Mouse (Mus musculus) neural tube, embryonic 11.5 days (tissue): ENCODE results near the gene Ugt1a10. TPM values are rescaled to one million over a fixed set of nuclear protein-coding genes. Genes with fewer than 3 reads are reported as not detected.
A peak's percentile ranks its signal among the peaks of the same experiment; 100 is the strongest.

Source experiments
- ATAC-seq: fragments of 200-750 bp; cut with Nextera tagmentation; 2 replicates; pipeline ENCODE4 v1.8.0; 2017; ENCODE audit warnings: moderate number of reproducible peaks, mild to moderate bottlenecking, moderate TSS enrichment, moderate library complexity; ENCODE audit not compliant: insufficient read depth, low FRiP score, low TSS enrichment
- DNase-seq: peaks from one replicate; pipeline ENCODE4 v3.0.0-alpha.2; 2015; ENCODE audit warnings: low spot score
- H3K27ac ChIP-seq: fragments of 300-500 bp; sonication (generic); 2 replicates; pipeline ENCODE4 v1.5.1; 2014; ENCODE audit warnings: low read depth, mild to moderate bottlenecking, low read length
- H3K27me3 ChIP-seq: fragments of 300-500 bp; sonication (generic); 2 replicates; pipeline ENCODE4 v1.6.1; 2014; ENCODE audit warnings: mild to moderate bottlenecking, low read length, mixed read lengths; ENCODE audit not compliant: control insufficient read depth, insufficient read depth
- H3K36me3 ChIP-seq: fragments of 300-500 bp; sonication (generic); 2 replicates; pipeline ENCODE4 v1.6.1; 2014; ENCODE audit warnings: mild to moderate bottlenecking, low read length, moderate library complexity, mixed read lengths; ENCODE audit not compliant: control insufficient read depth, insufficient read depth
- H3K4me1 ChIP-seq: fragments of 300-500 bp; sonication (generic); 2 replicates; pipeline ENCODE4 v1.6.1; 2014; ENCODE audit warnings: low read length, mixed read lengths; ENCODE audit not compliant: control insufficient read depth, insufficient read depth
- H3K4me2 ChIP-seq: fragments of 300-500 bp; sonication (generic); 2 replicates; pipeline ENCODE4 v1.6.1; 2014; ENCODE audit warnings: low read depth, mild to moderate bottlenecking, moderate library complexity
- H3K4me3 ChIP-seq: fragments of 300-500 bp; sonication (generic); 2 replicates; pipeline ENCODE4 v1.5.1; 2014; ENCODE audit warnings: low read depth, low read length
- H3K9ac ChIP-seq: fragments of 300-500 bp; sonication (generic); 2 replicates; pipeline ENCODE4 v1.6.1; 2014; ENCODE audit warnings: mild to moderate bottlenecking, low read length
- H3K9me3 ChIP-seq: fragments of 300-500 bp; sonication (generic); 2 replicates; pipeline ENCODE4 v1.6.1; 2016; ENCODE audit warnings: low read length; ENCODE audit not compliant: control insufficient read depth
- WGBS: fragments of 180-500 bp; shearing (Covaris S2); extraction: QIAGEN DNeasy Blood & Tissue Kit; methylation state at CpG from one replicate; pipeline ENCODE4 v1.1.7; 2014; 5-methylcytosine and 5-hydroxymethylcytosine counted together
- polyA plus RNA-seq: library from polyadenylated mRNA; unstranded; fragments of >200 nt; fragmentation: Nextera tagmentation; extraction: Ambion mirVana; gene quantifications from 2 replicates; pipeline ENCODE4 v1.2.1, GENCODE M21; 2014

Ugt1a10 gene
- polyA plus RNA-seq, 1 experiment from 2014 or later: not detected

DNA sequence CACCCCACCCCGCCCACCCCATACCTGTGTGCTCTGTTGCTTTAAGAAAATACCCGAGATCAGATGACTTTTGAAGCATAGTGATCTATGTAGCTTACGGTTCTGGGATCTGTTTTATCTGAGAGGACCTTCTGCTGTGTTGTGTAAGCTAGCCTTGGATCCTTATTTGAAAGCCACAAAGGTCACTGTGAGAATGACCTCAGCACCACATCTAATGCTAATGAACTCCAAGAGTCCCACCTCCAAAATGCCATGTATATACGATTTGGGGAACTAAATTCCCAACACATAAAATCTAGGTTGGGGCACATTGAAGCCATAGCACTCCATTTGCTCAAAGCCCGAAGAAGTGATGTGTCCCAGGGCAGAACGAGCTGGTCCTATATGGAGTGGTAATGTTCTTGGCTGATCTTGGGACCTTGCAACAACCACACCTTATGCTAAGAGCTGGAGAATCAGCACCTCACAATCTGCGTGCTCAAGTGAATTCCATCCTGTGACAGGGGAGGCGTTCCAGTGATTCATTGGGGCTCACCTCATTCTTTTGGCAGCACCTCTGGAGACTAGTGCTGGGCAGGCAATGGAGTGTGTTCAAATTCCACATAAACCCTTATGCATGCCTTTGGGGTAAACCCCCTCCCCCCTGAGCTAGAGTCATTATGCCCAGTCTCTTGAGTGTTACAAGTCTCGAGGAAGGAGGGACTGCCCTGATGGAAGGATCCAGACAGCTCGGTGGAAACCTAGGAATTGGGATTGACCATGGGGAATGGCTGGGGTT, 201.9 kb downstream of the Ugt1a10 start:
- Histone ChIP-seq H3K36me3 (peaks cover 14% of the 10 kb centered on the region), H3K27me3 (no peaks in the 10 kb centered on the region), H3K9ac (no peak overlapping the region), H3K9me3 (peaks cover 89% of the 10 kb centered on the region), H3K4me3 (no peak overlapping the region), H3K4me2 (no peak overlapping the region), H3K27ac (no peak overlapping the region), H3K4me1 (no peaks in the 10 kb centered on the region)
- ATAC-seq (no peak), DNase-seq (no peak)
- 78% methylated on average over 10 of the region's 10 CpGs for WGBS

DNA sequence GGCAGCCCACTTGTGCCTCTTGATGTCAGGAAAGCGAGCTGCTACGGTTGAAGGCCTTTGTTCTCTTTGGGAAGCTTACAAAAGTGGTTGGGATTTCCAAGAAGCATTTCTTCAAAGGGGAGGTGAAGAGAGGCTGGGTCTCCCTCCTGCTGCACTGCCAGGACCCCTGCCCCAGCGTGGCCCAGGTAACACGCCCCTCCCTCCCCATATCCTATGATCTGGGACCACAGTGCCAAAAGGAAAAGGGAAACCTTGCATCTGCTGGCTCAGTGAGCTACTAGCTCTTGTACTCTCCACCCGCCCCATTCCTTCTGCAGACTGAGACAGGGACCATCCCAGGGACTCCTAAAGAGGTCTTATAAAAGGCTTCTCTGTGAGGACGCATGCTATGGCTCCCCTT, 202.5 kb downstream of the Ugt1a10 start:
- Histone ChIP-seq H3K4me1 (no peaks in the 10 kb centered on the region), H3K4me3 (no peak overlapping the region), H3K27me3 (no peaks in the 10 kb centered on the region), H3K9me3 (peaks cover 83% of the 10 kb centered on the region), H3K27ac (no peak overlapping the region), H3K36me3 (peaks cover 20% of the 10 kb centered on the region), H3K4me2 (no peak overlapping the region), H3K9ac (no peak overlapping the region)
- ATAC-seq (no peak), DNase-seq (no peak)
- WGBS: 77% methylated on average over 6 of the region's 6 CpGs

DNA sequence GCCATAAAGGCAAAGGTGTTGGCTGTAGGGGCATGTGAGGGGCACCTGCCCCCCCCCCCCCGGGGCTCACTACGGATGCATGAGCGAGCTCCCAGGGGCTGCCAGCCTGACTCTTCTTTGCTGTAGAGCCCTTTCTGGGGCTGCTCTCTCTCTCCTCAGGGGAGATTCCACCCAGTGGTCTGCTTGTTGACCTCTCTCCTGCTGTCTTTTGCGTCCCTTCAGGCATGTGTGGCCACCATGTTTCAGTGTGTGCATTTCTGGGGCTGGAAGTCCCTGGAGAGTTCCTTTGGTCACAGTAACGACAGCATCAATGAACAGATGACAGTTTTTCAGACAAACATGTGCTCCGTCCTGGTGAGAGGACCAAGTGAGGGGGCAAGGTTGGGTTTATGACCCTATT, 203.2 kb downstream of the Ugt1a10 start:
- no peak for ATAC-seq
- WGBS: 66% methylated on average over 6 of the region's 6 CpGs
- H3K4me2 ChIP-seq: no peak overlapping the region
- H3K27me3 ChIP-seq: no peaks in the 10 kb centered on the region
- no peak overlapping the region for H3K4me3 ChIP-seq
- H3K9me3 ChIP-seq: peaks cover 78% of the 10 kb centered on the region
- peaks cover 27% of the 10 kb centered on the region for H3K36me3 ChIP-seq
- H3K9ac ChIP-seq: no peak overlapping the region
- no peak for DNase-seq
- H3K4me1 ChIP-seq: no peaks in the 10 kb centered on the region
- no peak overlapping the region for H3K27ac ChIP-seq

DNA sequence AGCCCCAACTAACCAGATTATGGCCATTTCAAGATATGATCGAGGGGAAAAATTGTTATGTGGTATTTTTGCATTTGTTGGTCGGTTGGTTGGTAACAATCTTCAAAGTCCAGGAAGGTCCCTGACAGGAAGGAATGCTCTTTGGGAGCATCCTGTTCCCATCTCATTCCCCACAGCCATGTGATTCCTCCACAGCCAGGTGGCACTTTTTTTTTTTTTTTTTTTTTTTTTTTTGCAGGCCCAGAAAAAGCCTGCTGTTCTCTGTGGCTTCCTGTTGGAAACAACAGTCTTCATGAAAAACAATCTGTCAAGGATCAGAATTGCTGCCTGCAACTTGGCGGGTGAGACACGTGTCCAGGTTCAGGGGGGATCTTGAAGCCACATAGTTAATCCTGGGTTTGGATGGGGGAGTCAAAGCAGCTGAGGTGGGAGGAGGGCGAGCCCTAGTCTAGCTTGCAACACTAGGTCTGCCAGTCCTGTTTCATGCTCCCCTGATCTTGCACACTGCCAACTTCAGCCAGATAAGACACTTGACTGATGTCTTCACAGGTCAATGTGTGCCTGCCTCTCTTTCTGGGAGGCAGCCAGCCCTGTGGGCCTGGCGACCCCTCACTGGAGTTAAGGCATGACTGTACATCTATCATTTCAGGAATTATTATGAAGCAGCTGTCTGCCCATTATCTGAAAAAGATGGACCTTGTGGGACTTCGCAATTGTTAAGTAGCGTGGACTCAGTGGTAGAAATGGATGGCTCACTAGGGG, 203.9 kb downstream of the Ugt1a10 start:
- Histone ChIP-seq H3K4me2 (no peak overlapping the region), H3K36me3 (peaks cover 34% of the 10 kb centered on the region), H3K9ac (no peak overlapping the region), H3K4me1 (no peaks in the 10 kb centered on the region), H3K27ac (0 out of 2 replicates have a peak overlapping the region, but pooled peaks have one; percentile 0), H3K27me3 (no peaks in the 10 kb centered on the region), H3K4me3 (no peak overlapping the region), H3K9me3 (peaks cover 78% of the 10 kb centered on the region)
- 77% methylated on average over 8 of the region's 8 CpGs for WGBS
- ATAC-seq (peak; percentile 2), DNase-seq (no peak)

DNA sequence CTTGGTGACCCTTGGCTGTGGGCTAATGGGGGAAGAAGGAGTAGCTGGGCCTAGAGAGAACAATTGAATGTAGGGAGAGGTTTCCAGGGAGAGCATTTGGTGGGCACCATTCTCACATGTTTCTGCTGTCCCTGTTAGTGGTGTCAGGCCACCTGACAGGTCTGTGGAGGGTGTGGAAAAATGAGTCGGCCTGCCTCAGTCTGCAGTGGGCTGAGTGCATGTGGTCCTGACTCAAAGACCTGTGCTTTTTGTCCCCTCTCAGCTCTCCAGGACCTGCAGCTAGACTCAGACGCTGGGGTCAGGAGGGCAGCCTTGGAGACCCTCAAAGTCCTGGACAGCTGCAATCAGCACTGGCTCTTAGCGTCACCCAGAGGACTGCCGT, 204.4 kb downstream of the Ugt1a10 start:
- WGBS: 76% methylated on average over 4 of the region's 4 CpGs
- ATAC-seq (peak; percentile 3; the same call in 1 of the 2 replicates), DNase-seq (peak; percentile 63)
- Histone ChIP-seq H3K27ac (0 out of 2 replicates have a peak overlapping the region, but pooled peaks have one; percentile 0), H3K4me1 (no peaks in the 10 kb centered on the region), H3K4me2 (no peak overlapping the region), H3K9ac (no peak overlapping the region), H3K36me3 (peaks cover 40% of the 10 kb centered on the region), H3K27me3 (no peaks in the 10 kb centered on the region), H3K9me3 (peaks cover 76% of the 10 kb centered on the region), H3K4me3 (no peak overlapping the region)

DNA sequence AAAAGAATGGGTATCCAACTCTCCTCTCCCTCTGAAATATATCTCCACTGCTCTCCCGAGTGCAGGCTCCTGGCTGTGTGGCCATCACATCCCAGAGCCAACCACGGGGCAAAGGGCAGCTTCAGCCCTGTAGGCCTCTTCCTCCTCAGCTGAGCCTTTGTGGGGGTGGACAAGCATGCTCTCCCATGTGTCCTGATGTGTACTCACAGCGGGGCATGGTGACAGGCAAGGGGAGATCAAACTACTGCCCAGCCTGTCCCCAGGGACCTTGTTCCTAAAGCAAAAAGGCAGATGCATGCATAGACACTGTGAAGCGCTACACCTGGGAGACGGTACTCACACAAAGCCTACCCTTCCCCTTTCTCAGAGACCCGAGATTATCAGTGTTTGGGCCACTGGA, 204.9 kb downstream of the Ugt1a10 start:
- DNase-seq: no peak
- Histone ChIP-seq H3K4me3 (no peak overlapping the region), H3K27me3 (no peaks in the 10 kb centered on the region), H3K9ac (no peak overlapping the region), H3K27ac (no peak overlapping the region), H3K4me2 (no peak overlapping the region), H3K36me3 (peaks cover 45% of the 10 kb centered on the region), H3K9me3 (peaks cover 76% of the 10 kb centered on the region), H3K4me1 (no peaks in the 10 kb centered on the region)
- WGBS: 81% methylated on average over 6 of the region's 6 CpGs
- peak; percentile 5 for ATAC-seq

DNA sequence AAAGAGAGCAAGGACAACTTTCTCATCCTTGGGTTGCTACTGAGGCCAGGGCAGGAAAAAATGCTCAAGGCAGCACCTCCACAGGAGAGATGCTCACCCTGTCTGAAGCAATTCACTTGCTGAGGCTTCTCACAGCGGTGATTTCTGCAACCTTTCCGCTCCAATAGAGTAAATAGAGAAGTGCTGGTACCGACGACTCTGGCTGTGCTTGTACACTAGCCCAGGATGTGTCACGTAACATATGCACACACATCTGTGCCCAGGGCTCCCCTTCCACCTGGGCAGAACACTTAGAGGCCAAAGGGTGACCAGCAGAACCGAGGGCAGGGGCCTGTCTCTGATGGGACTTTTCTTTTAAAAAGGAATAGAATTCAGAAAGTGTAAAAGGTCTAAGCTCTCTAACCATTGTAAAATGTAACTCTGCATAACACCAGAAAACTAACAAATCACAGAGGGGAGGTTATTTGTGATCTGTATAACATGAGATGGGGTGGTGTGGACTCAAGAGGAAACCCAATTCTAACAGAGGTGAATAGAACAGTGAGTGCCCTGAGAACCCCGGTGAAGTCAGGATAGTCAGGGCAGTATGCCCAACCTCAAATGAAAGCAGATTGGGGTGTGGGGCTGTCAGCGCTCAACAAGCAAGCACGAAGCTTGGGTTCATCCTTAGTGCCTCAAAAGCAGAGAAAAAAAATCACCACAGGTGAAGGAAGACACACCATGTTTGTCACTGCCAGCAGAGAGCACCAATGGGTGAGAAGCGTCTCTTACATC, 205.6 kb downstream of the Ugt1a10 start:
- Histone ChIP-seq H3K9ac (no peak overlapping the region), H3K27ac (no peak overlapping the region), H3K9me3 (peaks cover 76% of the 10 kb centered on the region), H3K36me3 (peaks cover 51% of the 10 kb centered on the region), H3K27me3 (no peaks in the 10 kb centered on the region), H3K4me1 (no peaks in the 10 kb centered on the region), H3K4me2 (no peak overlapping the region), H3K4me3 (no peak overlapping the region)
- DNase-seq: no peak
- ATAC-seq: no peak
- WGBS: 86% methylated on average over 10 of the region's 10 CpGs

DNA sequence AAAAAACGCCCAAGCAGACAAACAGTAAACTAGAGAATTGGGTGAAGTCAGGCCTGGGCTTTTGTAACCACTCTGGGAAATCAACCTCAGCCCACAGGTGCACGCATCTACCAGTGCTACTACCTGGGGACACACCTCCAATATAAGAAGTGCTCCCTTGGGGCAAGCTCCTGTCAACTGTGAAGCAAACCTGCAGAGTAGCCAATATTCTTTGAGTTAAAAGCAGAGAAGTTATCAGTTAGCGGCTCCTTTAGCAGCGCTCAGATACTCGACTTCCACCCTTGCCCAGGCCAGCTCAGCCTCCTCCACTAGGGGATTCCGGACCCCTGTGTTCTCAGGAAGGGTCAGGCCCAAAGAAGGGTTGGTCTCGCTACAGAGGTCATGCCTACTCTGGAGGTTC, 206.5 kb downstream of the Ugt1a10 start:
- H3K9ac ChIP-seq: no peak overlapping the region
- H3K36me3 ChIP-seq: peaks cover 61% of the 10 kb centered on the region
- H3K4me1 ChIP-seq: no peaks in the 10 kb centered on the region
- H3K27ac ChIP-seq: no peak overlapping the region
- H3K9me3 ChIP-seq: peaks cover 70% of the 10 kb centered on the region
- no peak for ATAC-seq
- H3K4me2 ChIP-seq: no peak overlapping the region
- DNase-seq: no peak
- no peak overlapping the region for H3K4me3 ChIP-seq
- WGBS: 86% methylated on average over 7 of the region's 7 CpGs
- no peaks in the 10 kb centered on the region for H3K27me3 ChIP-seq
